Mouse (Mus musculus) testis, adult 2 months (tissue): ENCODE results near the gene Cyth2.

ENCODE experiments used
- CTCF ChIP-seq: fragments of 200-500 bp; IDR thresholded peaks from 2 replicates; pipeline ENCODE4 v1.5.1; 2012; ENCODE audit warnings: low read depth, mild to moderate bottlenecking, inconsistent platforms, low read length, moderate library complexity; ENCODE audit not compliant: control insufficient read depth, insufficient read depth, insufficient replicate concordance
- POLR2A ChIP-seq: fragments of 200-500 bp; IDR thresholded peaks from 2 replicates; pipeline ENCODE4 v1.6.1; 2012; ENCODE audit warnings: low read depth, mild to moderate bottlenecking, inconsistent platforms, low read length, moderate library complexity; ENCODE audit not compliant: control insufficient read depth

DNA sequence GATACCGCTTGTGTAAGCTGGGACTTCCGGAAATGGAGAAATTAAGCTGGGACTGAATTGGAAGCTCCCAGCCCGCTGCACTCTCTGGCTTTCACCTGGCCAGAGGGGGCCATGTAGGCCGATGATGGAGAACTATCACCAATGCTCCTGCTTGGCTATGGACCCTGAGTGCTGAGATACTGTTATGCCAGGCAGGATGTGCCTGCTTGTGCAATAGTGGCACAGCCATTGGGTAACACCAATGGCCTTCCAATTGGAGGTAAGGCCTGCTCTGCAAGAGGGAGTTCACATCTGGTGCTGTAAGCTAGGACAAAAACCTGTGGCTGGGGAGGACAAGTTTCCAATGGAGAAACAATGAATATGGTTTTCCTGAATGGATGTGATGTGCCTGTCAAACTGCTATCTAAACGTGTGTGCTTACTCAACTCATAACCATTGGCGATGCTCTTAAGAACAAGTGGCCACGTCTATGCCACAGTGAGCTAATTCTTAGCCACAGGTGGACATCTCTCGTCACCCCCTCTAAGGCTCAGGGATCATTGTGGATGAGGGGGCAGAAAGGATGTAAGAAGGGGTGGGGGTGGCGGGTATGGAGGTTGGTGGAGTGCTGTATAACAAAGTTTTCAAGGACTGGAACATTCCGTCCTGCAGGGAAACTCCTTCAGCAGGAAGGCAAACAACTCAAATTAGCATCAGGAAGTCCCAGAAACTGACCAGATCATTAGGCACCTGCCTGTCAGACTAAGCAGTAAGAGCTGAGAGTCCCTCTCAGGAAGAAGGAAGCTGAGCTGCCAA lies 28.8 kb upstream of the Cyth2 start:
- no peak for TF ChIP-seq POLR2A
- no peak for TF ChIP-seq CTCF
